Mouse (Mus musculus): ENCODE measurements around the gene Pde4b. TPM values are rescaled to one million over a fixed set of nuclear protein-coding genes. Genes with fewer than 3 reads are reported as not detected.

Gene Pde4b
- polyA plus RNA-seq, 1 experiment from 2014 or later = 5.6 TPM

- Histone ChIP-seq H3K4me3 (no peak overlapping the region), H3K27ac (replicated peaks) (no peak overlapping the region), H3K27me3 (ENCODE audit: low read depth, poor library complexity, severe bottlenecking) (peaks cover 8% of the 10 kb centered on the region; the same call in 1 of the 2 replicates), H3K36me3 (no peaks in the 10 kb centered on the region), H3K4me1 (peaks cover 26% of the 10 kb centered on the region), H3K9me3 (replicated peaks) (no peaks in the 10 kb centered on the region)
- no peak for DNase-seq (ENCODE audit: low spot score)
- 58% methylated on average over 3 of the region's 3 CpGs for WGBS
Observed at GRCm38 (mm10) chr4:102514972-102515835, 427.9 kb downstream of the Pde4b start.

DNA sequence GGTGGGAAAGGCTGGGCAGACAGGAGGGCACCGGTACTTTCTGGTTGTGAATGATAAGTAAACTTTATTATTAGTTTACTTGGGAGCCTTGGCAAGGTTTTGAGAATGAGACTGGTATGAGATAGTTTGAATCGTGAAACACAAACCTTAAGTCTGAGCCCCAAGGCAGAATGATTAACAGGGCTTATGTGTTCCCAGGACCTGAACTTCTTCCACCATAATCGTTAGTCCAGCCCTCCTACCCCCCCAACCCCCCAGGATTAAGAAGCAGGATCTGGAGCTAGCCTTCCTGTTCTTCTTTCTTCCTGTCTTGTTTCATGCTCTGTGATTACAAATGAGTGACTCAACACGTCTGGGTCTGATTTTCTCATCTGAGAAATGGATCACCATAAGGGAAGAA lies 429.1 kb downstream of the Pde4b start:
- no peaks in the 10 kb centered on the region for H3K9me3 ChIP-seq (replicated peaks)
- WGBS = 78% methylated on average over 4 of the region's 4 CpGs

DNA sequence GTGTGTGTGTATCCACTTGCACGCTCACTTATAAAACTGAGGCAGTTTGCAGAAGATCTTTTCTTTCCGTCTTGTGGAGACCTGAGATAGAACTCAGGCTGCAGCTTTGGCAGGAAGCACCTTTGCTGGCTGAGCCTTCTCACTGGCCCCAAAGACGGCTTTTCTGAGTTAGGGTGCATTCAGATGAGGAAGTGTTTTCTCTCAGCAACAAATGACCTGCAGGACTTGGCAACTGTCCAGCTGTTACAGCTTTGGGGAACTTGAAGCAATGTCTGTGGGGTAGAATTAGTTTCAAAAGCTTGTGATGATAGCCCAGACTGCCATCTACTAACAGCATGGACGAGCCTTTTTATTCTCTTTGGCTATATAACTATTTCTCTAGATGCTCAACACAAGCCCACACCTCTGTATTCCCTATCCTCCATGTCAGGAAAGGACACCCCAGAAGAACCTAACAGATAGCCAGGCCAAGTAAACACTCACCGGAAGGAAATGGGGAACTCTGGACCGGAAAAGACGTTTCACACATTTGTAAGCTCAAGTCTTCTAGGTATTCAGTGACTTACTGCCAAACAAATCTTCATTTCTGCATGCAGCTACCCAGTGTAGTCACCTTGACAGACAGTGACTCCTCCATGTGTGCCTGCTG lies 429.8 kb downstream of the Pde4b start:
- Histone ChIP-seq H3K27me3 (ENCODE audit: low read depth, poor library complexity, severe bottlenecking) (peaks cover 8% of the 10 kb centered on the region; the same call in 1 of the 2 replicates), H3K9me3 (replicated peaks) (no peaks in the 10 kb centered on the region), H3K27ac (replicated peaks) (no peak overlapping the region), H3K4me3 (no peak overlapping the region), H3K4me1 (peaks cover 10% of the 10 kb centered on the region), H3K36me3 (no peaks in the 10 kb centered on the region)
- WGBS = 85% methylated on average over 7 of the region's 7 CpGs
- DNase-seq (ENCODE audit: low spot score) = no peak

More for the DNA sequence above, 429.1 kb downstream of the Pde4b start:
- DNase-seq (ENCODE audit: low spot score) = no peak
- peaks cover 8% of the 10 kb centered on the region; the same call in 1 of the 2 replicates for H3K27me3 ChIP-seq (ENCODE audit: low read depth, poor library complexity, severe bottlenecking)
- H3K36me3 ChIP-seq = no peaks in the 10 kb centered on the region
- H3K4me3 ChIP-seq = no peak overlapping the region
- H3K4me1 ChIP-seq = peaks cover 17% of the 10 kb centered on the region
- H3K27ac ChIP-seq (replicated peaks) = no peak overlapping the region

- Histone ChIP-seq H3K9me3 (replicated peaks) (no peaks in the 10 kb centered on the region), H3K27ac (replicated peaks) (no peak overlapping the region), H3K27me3 (ENCODE audit: low read depth, poor library complexity, severe bottlenecking) (peaks cover 8% of the 10 kb centered on the region; the same call in 1 of the 2 replicates), H3K36me3 (no peaks in the 10 kb centered on the region), H3K4me3 (no peak overlapping the region), H3K4me1 (peaks cover 8% of the 10 kb centered on the region)
- 64% methylated on average over 2 of the region's 2 CpGs for WGBS
- no peak for DNase-seq (ENCODE audit: low spot score)
Observed at GRCm38 (mm10) chr4:102517653-102518052, 430.3 kb downstream of the Pde4b start.

- no peak for DNase-seq (ENCODE audit: low spot score)
- no peaks in the 10 kb centered on the region for H3K36me3 ChIP-seq
- no peak overlapping the region for H3K27ac ChIP-seq (replicated peaks)
- peaks cover 8% of the 10 kb centered on the region; the same call in 1 of the 2 replicates for H3K27me3 ChIP-seq (ENCODE audit: low read depth, poor library complexity, severe bottlenecking)
- peaks cover 7% of the 10 kb centered on the region for H3K4me1 ChIP-seq
- H3K9me3 ChIP-seq (replicated peaks) = no peaks in the 10 kb centered on the region
- no peak overlapping the region for H3K4me3 ChIP-seq
- WGBS = 96% methylated on average over 2 of the region's 2 CpGs
Observed at GRCm38 (mm10) chr4:102518341-102518740, 431.0 kb downstream of the Pde4b start.

DNA sequence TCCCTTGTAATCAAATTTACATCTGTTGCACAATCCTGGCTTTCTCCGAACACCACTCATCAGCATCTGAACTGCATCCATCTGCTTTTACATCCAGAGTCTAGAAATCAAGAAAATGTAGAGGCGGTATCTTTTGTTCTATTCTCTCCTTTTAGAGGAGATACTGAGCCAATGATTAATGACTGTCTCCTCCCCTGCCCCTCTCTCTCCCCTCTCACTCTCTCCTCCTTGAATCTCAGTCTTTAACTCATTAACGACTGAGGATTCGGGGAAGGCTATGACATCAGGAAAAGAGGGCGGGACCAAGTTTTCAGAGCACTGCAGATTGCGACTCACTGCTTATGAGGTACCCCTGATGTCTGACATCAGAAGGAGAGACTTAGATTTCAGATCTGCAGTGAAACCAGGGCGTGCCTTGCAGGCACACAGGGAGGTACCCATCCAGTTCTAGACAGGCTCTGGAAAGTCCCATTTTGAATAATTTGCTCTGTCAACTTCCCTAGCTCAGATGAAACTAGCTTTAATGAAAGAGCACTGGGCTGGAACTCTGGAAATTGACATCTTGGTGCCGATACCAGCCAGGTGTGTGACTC lies 433.4 kb downstream of the Pde4b start:
- H3K27me3 ChIP-seq (ENCODE audit: low read depth, poor library complexity, severe bottlenecking) = no peaks in the 10 kb centered on the region
- no peak for DNase-seq (ENCODE audit: low spot score)
- H3K9me3 ChIP-seq (replicated peaks) = no peaks in the 10 kb centered on the region
- no peak overlapping the region for H3K27ac ChIP-seq (replicated peaks)
- no peak overlapping the region for H3K4me3 ChIP-seq
- H3K4me1 ChIP-seq = peaks cover 14% of the 10 kb centered on the region
- H3K36me3 ChIP-seq = no peaks in the 10 kb centered on the region
- 78% methylated on average over 8 of the region's 8 CpGs for WGBS

- 85% methylated on average over 6 of the region's 6 CpGs for WGBS
- no peak overlapping the region for H3K27ac ChIP-seq (replicated peaks)
- H3K4me1 ChIP-seq = peaks cover 14% of the 10 kb centered on the region
- no peaks in the 10 kb centered on the region for H3K27me3 ChIP-seq (ENCODE audit: low read depth, poor library complexity, severe bottlenecking)
- no peaks in the 10 kb centered on the region for H3K9me3 ChIP-seq (replicated peaks)
- H3K4me3 ChIP-seq = no peak overlapping the region
- no peaks in the 10 kb centered on the region for H3K36me3 ChIP-seq
- DNase-seq (ENCODE audit: low spot score) = no peak
Observed at GRCm38 (mm10) chr4:102521434-102521833, 434.1 kb downstream of the Pde4b start.

GRCm38 (mm10) chr4:102527361-102527760 lies 440.0 kb downstream of the Pde4b start:
- no peak overlapping the region for H3K4me3 ChIP-seq
- DNase-seq (ENCODE audit: low spot score) = no peak
- WGBS = 82% methylated on average over 7 of the region's 7 CpGs
- no peaks in the 10 kb centered on the region for H3K36me3 ChIP-seq
- H3K27ac ChIP-seq (replicated peaks) = no peak overlapping the region
- H3K27me3 ChIP-seq (ENCODE audit: low read depth, poor library complexity, severe bottlenecking) = no peaks in the 10 kb centered on the region
- no peaks in the 10 kb centered on the region for H3K9me3 ChIP-seq (replicated peaks)
- H3K4me1 ChIP-seq = peaks cover 21% of the 10 kb centered on the region

GRCm38 (mm10) chr4:102530797-102531196 lies 443.5 kb downstream of the Pde4b start:
- WGBS = 93% methylated on average over 4 of the region's 4 CpGs
- peaks cover 24% of the 10 kb centered on the region for H3K4me1 ChIP-seq
- H3K36me3 ChIP-seq = no peaks in the 10 kb centered on the region
- no peaks in the 10 kb centered on the region for H3K9me3 ChIP-seq (replicated peaks)
- no peak for DNase-seq (ENCODE audit: low spot score)
- no peaks in the 10 kb centered on the region for H3K27me3 ChIP-seq (ENCODE audit: low read depth, poor library complexity, severe bottlenecking)
- H3K4me3 ChIP-seq = no peak overlapping the region
- no peak overlapping the region for H3K27ac ChIP-seq (replicated peaks)

DNA sequence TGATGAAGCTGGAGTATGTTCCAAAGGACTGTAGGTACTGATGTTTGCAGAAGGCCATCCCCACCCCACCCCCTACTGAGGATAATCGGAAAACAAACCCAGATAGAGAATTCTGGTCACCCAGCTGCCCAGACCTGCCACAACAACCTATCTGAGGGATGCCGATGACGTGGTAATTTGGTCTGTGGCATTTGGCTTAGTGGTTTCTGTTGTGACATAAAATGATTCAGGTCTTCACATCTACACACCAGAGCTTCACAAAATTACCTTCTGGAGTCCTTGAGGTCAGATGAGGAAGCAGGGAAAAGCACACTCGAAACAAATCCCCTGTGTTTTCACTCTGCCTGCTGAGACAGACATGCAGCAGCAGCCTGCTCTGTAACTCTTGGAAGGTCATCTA lies 444.4 kb downstream of the Pde4b start:
- WGBS = 72% methylated on average over 4 of the region's 4 CpGs
- no peaks in the 10 kb centered on the region for H3K36me3 ChIP-seq

DNA sequence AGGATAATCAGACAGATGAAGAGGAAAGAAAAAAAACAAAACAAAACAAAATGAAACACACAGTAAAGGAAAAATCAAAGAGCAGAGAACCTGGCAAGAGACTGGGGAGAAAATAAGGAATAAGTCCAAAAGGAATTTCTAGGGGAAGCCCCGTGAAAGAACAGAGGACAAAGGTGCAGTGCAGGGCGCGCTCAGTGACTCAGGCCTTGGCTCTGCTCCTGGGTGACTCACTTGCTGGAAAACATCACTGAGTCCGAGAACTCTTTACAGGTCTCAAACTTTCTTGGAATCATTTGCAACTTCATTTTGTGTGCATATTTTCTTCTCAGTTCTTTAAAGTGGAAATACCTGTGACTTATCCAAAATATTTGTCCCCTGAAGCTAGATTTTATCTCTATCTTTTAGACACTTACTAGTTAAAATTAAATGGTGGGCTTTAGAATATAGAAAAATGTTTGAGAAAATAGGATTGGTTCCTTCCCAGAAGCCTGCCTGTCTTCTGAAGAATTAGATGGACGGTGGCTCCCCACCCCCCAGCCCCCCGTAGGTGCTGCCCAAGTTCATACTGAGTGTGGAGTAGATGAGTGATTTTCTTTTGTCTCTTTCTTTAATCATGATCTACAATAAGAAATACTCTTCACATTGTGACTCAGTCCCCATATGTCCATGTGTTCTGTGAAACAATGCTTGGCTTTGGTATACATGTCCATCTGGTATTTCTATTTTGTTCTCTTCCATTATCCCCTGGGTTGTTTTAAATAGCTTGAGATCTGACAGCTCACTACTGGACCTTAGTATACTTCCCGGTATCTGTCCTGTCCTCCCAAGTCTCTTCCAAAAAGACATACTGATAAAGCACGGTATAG lies 446.1 kb downstream of the Pde4b start:
- peaks cover 22% of the 10 kb centered on the region for H3K4me1 ChIP-seq
- no peaks in the 10 kb centered on the region for H3K36me3 ChIP-seq
- H3K4me3 ChIP-seq = no peak overlapping the region
- H3K27me3 ChIP-seq (ENCODE audit: low read depth, poor library complexity, severe bottlenecking) = no peaks in the 10 kb centered on the region
- no peaks in the 10 kb centered on the region for H3K9me3 ChIP-seq (replicated peaks)
- H3K27ac ChIP-seq (replicated peaks) = 0 out of 2 replicates have a peak overlapping the region, but pooled peaks have one; percentile 38
- WGBS = 73% methylated on average over 8 of the region's 8 CpGs
- DNase-seq (ENCODE audit: low spot score) = no peak

More for the DNA sequence above, 444.4 kb downstream of the Pde4b start:
- Histone ChIP-seq H3K9me3 (replicated peaks) (no peaks in the 10 kb centered on the region), H3K27me3 (ENCODE audit: low read depth, poor library complexity, severe bottlenecking) (no peaks in the 10 kb centered on the region), H3K4me1 (peaks cover 24% of the 10 kb centered on the region), H3K4me3 (no peak overlapping the region), H3K27ac (replicated peaks) (no peak overlapping the region)
- DNase-seq (ENCODE audit: low spot score) = no peak
